Mouse (Mus musculus) gastrocnemius, adult 2 months (tissue): ENCODE data around the gene Bsn. TPM values are rescaled to one million over a fixed set of nuclear protein-coding genes. Genes with fewer than 3 reads are reported as not detected.
"Not testable (repeated sequence)": the region's sequence is repeated elsewhere in the genome, so short reads cannot be mapped to it uniquely, and the experiment has no call there.

ENCODE experiments used
- DNase-seq: peaks from one replicate; pipeline ENCODE4 v3.0.0; 2022
- H3K27ac ChIP-seq: fragments of 200-600 bp; 2 replicates; pipeline ENCODE4 v1.8.1; 2022; ENCODE audit warnings: mild to moderate bottlenecking
- H3K4me3 ChIP-seq: fragments of 200-600 bp; 2 replicates; pipeline ENCODE4 v1.8.1; 2022; ENCODE audit warnings: mild to moderate bottlenecking, moderate library complexity
- CTCF ChIP-seq: fragments of 200-600 bp; IDR thresholded peaks from 2 replicates; pipeline ENCODE4 v1.8.1; 2022; ENCODE audit warnings: antibody characterized with exemption, mild to moderate bottlenecking, moderate library complexity
- intact Hi-C: fragments of 180-260 bp; cut with DNase I; formaldehyde crosslinking; loops from one replicate; pipeline ENCODE4 v1.15.1; 2025
- total RNA-seq, 2 experiments: library from RNA; stranded (reverse); gene quantifications; 2 replicates each; pipeline ENCODE4 v1.2.3; 2021

Bsn gene
- total RNA-seq, 2 experiments from 2014 or later, result 0.03 TPM; not detected in 1

DNA sequence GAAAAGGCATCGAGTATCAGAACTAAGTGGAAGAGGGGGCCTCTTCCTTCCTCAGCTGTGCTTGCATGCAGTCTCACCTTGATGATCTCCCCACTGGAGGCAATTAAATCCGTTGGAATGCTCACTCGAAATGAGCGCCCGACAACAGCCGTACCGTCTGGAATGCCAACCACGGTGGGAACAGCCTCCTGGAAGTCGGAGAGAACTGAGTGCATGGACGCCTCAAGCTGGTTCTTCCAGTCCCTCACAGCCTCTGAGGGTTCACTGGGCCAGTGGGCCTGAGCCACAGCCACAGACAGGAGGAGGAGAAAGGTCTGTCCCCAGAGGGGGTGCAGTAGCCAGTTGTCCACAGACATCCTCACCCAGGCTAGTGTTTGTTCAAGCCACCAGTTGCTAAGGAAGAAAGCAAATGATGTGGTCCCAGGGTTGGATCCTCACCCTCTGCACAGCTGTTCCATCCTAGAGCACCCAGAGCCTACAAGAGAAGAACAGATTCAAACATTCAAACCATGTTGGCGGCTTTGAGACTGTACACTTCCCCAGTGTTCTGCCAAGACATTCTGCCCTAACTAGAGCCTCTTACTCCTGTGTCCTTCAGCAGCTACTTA lies 27.9 kb upstream of the Bsn start:
- Histone ChIP-seq H3K4me3 (no peak overlapping the region), H3K27ac (peak overlapping the region; percentile 91)
- peak; percentile 30 for DNase-seq
- intact Hi-C loops, result no loop called here
- TF ChIP-seq CTCF, result no peak

DNA sequence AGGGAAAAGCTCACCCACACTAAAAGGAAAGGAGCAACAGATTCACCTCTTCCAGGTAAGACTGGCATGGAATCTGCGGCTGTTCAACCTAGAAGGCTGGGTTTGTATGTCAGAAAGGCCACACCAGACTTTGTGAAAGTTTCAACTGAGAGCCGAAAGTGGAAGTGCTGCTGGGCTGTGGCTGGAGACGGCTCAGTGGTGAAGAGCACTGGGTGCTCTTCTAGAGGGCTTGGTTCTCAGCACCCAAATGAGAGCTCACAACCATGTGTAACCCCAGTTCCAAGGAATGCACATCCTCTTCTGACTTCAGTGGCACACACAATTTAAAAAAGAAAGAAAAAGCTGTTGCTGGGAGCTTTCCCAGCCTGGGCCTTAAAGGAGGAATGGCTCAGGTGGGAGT lies 27.2 kb upstream of the Bsn start:
- no peak overlapping the region for H3K4me3 ChIP-seq
- H3K27ac ChIP-seq, result peak overlapping the region; percentile 91; the same call in 1 of the 2 replicates
- no peak for TF ChIP-seq CTCF
- intact Hi-C loops, result no loop called here
- no peak for DNase-seq

DNA sequence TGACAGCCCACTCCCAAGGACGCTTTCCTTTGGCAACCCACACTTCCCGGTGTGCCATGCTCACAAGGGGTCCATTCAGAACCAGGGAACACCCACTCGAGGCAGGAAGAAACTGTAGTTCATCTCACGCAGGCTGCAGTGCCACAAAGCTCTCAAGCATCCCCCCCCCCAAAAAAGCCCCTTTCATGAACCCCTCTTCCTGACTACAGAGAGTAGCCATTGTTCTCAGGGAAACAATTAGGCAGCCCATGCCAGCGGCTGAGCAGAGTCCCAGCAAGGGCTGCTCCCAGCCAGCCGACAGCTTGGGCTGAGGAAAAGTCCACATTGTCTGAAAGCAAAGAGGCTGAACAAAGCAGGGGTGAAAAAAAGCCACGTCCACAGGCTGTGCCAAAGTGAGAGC lies 22.9 kb upstream of the Bsn start:
- intact Hi-C loops, result no loop called here
- H3K27ac ChIP-seq, result peak overlapping the region; percentile 80
- H3K4me3 ChIP-seq, result no peak overlapping the region
- TF ChIP-seq CTCF, result no peak
- no peak for DNase-seq

DNA sequence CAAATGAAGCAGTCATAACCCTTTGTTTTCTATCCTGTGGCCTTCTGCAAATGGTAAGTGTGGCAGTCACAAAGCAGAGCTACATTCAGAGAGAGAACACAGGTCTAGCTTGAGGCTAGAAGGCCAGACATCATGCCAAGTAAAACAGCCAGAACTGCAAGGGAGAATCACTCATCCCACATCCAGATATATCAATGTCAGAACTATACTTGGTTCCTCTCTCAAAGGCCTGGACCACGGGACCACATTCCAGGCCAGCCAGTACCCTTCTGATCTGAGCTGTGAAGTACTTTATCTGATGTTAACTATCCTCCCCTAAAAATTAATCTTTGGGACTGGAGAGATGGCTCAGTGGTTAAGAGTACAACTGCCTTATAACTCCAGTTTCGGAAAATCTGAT lies 22.2 kb upstream of the Bsn start:
- peak overlapping the region; percentile 30 for H3K4me3 ChIP-seq
- H3K27ac ChIP-seq, result peak overlapping the region; percentile 80
- peak; percentile 58 for DNase-seq
- intact Hi-C loops, result no loop called here
- no peak for TF ChIP-seq CTCF

DNA sequence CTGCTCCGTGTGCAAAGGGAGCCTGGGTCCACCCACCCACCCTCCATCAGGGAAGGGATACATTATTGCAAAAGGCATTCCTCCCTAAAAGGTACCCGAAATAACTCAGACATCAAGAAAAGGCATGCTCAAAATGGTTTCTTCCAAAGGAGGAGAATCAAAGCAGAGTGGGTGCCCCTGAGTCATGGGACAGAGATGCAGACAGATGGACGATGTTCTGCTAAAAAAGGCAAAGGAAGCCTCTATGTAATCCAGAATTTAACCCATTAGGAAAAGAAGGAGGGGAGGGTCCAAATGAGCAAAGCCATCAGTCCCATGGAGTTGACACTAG lies 15.4 kb upstream of the Bsn start:
- no peak for TF ChIP-seq CTCF
- DNase-seq, result no peak
- intact Hi-C loops, result no loop called here
- H3K4me3 ChIP-seq, result no peak overlapping the region
- H3K27ac ChIP-seq, result no peak overlapping the region

DNA sequence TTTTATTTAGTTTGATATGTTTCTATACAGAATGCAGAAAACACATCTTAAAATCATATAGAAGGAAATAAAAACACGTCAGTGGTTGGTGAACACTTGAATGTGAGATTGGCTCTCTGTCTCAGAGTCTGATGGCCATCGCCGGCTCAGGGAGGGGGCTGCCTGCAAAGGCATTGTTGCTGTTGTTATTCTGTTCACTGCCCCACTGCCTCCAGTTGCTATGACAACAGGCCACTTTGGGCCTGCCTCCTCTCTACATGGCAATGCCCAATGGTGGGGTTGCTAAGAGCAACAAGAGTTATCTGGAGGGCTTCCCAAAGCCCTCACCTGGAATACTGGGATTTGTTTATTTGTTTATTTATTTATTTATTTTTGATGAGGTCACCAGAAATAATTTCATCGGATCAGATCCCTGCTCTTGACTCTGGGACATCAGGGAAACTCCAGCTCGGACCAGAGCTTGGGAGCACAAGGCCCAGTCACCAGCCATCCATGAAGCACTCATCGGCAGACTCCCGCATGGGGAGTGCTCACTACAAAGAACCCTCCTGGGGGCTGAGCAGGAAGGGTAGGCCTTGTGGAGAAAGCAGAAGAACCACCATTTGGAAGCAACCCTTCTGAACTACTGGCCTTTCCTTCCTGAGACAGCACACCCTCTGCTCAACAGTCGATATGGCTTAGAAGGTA lies 14.8 kb upstream of the Bsn start:
- TF ChIP-seq CTCF, result no peak
- DNase-seq, result no peak
- intact Hi-C loops, result no loop called here
- no peak overlapping the region for H3K4me3 ChIP-seq
- no peak overlapping the region for H3K27ac ChIP-seq

DNA sequence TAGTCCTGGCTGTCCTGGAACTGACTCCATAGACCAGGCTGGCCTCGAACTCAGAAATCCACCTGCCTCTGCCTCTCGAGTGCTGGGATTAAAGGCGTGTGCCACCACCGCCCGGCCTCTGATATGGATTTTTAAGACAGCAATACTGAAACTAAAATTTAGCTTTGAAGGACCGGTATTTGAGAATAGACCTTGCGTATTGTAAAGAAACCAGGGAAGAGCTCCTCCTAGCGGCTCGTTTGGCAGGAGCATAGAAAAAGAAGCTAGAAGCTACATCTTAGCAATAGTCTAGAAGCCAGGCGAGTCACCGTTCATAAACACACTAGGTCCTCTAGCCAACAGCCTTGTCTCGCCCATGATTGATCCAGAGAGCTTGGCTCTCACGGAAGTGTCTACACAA lies 12.8 kb upstream of the Bsn start:
- intact Hi-C loops, result no loop called here
- Histone ChIP-seq H3K4me3 (peak overlapping the region; percentile 54), H3K27ac (peak overlapping the region; percentile 65)
- TF ChIP-seq CTCF, result peak; percentile 79
- DNase-seq, result peak; percentile 68

DNA sequence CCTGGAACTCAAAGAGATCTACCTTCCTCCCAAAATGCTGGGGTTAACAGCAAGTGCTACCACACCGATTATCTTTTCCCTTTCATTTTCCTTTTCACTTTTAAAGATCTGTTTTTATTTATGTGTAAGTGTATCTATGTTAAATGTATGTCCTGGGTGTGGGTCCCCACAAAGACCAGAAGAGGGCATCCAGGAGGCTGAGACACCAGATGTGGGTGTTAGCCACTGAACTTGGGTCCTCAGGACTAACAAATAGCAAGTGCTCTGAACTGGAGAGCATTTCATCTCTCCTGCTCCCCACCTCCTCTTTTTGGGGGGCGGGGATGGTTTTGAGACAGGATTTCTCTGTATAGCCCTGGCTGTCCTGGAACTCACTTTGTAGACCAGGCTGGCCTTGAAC lies 12.0 kb upstream of the Bsn start:
- H3K4me3 ChIP-seq, result no peak overlapping the region
- intact Hi-C loops, result no loop called here
- H3K27ac ChIP-seq, result peak overlapping the region; percentile 65
- no peak for DNase-seq
- peak; percentile 22; the same call in 1 of the 2 replicates for TF ChIP-seq CTCF

DNA sequence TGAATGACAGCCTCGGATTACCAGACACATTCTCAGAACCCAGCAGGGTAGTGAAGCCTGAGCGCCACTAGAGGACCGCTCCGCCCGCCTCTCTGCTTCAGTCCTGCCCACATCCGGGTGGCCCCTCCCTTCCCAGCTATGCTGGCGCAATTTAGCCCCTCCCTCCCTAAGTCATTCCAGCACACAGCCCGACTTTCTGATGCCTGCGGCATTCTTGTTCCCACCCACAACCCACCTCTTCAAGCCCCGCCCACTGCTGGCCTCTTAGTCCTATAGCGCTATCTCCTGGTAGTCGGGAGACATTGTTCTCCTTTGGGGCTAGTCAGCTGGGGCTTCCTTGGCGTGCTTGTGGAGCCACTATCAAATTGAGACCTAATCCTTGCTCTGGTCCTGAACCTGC lies 11.0 kb upstream of the Bsn start:
- Histone ChIP-seq H3K27ac (peak overlapping the region; percentile 81), H3K4me3 (peak overlapping the region; percentile 61)
- intact Hi-C loops, result loop anchor here (1.0 to 2.0 kb wide), 2 partner anchors 83 to 106 kb away; partner anchors contain the start of gene Apeh
- DNase-seq, result peak; percentile 94
- peak; percentile 77 for TF ChIP-seq CTCF

DNA sequence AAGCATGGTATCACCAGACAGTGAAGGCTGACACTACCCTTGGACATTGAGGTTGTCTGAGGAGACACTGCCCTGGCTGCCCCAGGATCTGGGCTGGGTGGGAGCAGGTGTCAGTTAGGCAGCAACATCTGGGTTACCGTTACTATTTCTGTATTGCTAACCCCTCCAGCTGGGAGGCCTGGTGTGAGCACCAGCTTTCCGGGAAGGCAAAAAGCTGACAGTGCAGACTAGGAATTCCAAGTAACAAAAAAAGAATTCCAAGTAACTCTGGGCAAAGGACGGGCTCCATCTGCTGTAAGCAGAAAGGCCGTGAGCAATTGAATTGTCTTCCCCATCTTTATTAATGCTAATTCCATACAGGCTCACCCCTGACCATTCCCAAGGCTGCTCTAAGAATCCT lies 8.4 kb upstream of the Bsn start:
- TF ChIP-seq CTCF, result no peak
- DNase-seq, result peak; percentile 34
- H3K4me3 ChIP-seq, result no peak overlapping the region
- H3K27ac ChIP-seq, result peak overlapping the region; percentile 40
- intact Hi-C loops, result no loop called here

DNA sequence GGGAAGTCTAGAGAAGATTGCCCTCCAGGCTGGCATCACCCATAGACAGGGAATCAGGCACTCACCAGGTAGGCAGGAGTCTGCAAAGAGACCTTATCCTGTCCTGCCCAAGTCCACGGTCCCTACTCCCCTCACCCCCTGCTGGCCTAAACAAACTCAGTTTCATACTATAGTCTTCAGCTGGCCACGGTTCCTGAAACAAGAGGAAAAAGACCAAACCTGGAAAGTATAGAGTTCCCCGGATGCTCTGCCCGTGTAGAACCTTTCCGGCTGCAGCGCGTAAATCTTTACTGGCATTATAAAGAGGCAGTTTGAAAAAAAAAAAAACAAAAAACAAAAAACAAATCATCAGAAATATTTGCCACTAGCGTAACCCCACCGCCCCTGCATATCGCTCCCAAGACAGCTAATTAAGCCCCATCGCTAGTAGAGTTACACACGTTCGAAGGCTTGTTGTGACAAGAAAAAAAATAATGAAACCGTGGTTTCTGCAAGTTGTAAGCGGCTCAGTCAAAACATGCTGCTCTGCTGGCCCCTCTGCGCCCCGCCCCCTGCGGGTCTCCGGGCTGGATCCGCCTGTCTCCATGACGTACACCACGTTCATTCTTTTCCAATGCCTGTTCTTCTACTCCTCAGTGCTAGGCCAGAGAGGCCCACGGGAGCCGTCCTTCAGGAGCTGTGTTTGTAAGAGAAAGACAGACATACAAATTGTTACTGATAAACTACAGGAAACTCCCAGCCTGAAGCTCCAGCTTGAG lies 6.9 kb upstream of the Bsn start:
- intact Hi-C loops, result no loop called here
- no peak for TF ChIP-seq CTCF
- no peak for DNase-seq
- Histone ChIP-seq H3K4me3 (no peak overlapping the region), H3K27ac (no peak overlapping the region)

DNA sequence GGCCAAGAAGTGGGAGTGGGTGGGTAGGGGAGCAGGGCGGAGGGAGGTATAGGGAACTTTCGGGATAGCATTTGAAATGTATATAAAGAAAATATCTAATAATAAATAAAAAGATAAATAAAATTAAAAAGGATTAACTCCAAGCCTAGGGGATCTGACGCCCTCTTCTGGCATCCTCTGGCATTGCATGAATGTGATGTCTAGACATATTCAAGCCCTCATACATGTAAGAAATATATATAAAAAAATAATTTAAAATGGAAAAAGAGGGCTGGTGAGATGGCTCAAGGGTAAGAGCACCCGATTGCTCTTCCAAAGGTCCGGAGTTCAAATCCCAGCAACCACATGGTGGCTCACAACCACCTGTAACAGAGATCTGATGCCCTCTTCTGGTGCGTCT lies 6.0 kb upstream of the Bsn start:
- intact Hi-C loops, DNase-seq, H3K4me3 ChIP-seq, H3K27ac ChIP-seq: not testable (repeated sequence)
- peak; percentile 56 for TF ChIP-seq CTCF

DNA sequence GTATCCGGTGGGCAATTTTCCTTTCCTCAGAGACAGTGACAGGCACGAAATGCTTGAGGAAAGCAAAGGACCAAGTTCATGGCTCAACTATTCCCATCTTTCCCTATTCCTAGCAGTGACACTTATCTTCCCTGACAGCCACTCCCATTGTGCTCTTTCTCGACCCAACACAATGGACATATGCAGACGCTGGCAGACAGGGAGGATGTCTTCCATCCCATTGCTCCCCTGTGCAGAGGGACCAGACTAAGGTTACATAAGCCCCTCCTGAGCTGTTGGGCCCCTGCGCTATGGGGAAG lies 747 bp downstream of the Bsn start:
- intact Hi-C loops, result no loop called here

DNA sequence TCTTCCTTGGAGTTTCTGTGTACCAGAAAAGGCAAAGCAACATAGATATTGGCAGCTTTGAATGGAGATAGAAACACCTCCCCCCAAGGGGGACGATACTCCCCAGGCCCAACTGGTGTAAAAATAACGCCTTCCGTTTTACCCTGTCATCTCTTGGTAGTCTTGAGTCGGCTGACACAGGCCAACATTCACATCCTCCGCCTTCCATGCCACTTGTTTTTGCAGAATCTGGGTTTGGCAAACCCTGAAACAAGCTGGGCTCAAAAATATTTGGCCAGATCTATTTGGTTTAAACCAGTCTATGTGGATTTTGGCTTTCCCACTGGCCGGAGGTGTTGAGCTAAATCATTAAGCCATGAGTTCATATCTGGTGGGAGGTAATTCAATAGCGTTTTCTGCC lies 1.2 kb downstream of the Bsn start:
- H3K4me3 ChIP-seq, result no peak overlapping the region
- H3K27ac ChIP-seq, result no peak overlapping the region
- no peak for DNase-seq
- intact Hi-C loops, result no loop called here
- TF ChIP-seq CTCF, result no peak

More for the DNA sequence above, 747 bp downstream of the Bsn start:
- DNase-seq, result no peak
- TF ChIP-seq CTCF, result no peak
- H3K4me3 ChIP-seq, result peak overlapping the region; percentile 79; the same call in 1 of the 2 replicates
- no peak overlapping the region for H3K27ac ChIP-seq
